Mouse (Mus musculus): ENCODE results near the gene Zfp217. TPM values are rescaled to one million over a fixed set of nuclear protein-coding genes. Genes with fewer than 3 reads are reported as not detected.

Zfp217 gene
- polyA plus RNA-seq (2012; rRNA removed), result 74.6 and 80.0 TPM in 2 replicates

DNA sequence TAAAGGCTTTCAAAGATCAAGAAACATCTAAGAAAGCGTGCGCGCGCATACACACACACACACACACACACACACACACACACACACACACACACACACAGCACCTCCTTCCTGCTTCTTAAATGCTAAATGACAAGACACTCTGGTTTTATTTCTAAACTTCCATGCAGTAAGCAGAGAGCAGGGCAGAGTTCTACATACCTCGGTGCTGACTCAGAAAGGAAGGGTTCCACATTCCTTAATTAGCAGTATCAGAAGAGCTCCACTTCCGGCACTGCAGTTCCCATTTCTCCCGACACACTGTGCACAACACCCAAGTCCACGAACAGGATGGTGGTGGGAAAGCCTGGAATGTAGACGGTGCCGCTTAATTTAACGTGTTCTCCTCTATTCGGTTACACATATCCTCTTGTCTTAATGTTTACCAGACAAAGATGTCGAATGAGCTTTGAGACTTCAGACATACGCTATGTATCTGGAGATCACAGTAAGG, at the start of gene Zfp217:
Gene Zfp217, minus strand, starts transcription at position 443 of the 493 bp plus-strand sequence.
- Histone ChIP-seq H3K27ac (ENCODE audit: control insufficient read depth, insufficient read depth, low read depth, low read length) (no peak within 1 kb of the TSS), H3K27me3 (ENCODE audit: control insufficient read depth, insufficient read depth, low read length) (no peaks in the 10 kb centered on the region), H3K4me3 (ENCODE audit: control insufficient read depth, low read depth, low read length) (no peak within 1 kb of the TSS), H3K36me3 (ENCODE audit: control insufficient read depth, insufficient read depth, low read length) (no peaks in the 10 kb centered on the region), H3K4me1 (ENCODE audit: control insufficient read depth, insufficient read depth, low read length) (peaks cover 2% of the 10 kb centered on the region)
- TF ChIP-seq CTCF (IDR thresholded peaks at IDR 0.05; ENCODE audit: control insufficient read depth, insufficient read depth, insufficient replicate concordance, low read depth, low read length) (no peak), POLR2A (IDR thresholded peaks at IDR 0.05; ENCODE audit: control insufficient read depth, low read depth, low read length) (no peak)

DNA sequence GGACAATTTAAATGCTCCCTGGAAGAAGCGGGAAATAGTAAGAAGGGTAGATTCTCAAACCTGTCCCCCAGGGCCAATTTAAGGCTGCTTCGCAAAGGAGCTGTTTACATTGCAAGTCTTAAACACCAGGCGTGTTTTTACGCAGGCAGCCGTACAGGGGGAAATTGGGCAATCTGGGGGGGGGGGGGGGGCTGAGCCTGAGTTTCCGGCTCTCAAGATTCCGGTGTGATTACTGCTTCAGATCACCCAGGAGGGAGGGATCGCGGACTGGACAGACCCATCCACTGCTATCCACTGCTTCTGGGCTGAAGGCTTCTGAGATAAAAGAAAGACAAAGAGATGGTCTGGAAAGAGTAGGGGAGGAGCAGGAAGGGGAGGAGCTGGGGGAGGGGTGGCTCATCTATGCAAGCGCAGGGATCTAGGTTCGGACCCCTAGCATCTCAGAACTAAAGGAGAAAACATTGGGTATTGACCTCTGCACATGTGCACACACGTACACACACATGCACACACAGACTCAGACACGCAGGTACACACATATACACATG, 47.7 kb upstream of the Zfp217 start:
- Histone ChIP-seq H3K4me3 (ENCODE audit: control insufficient read depth, low read depth, low read length) (no peak overlapping the region), H3K27me3 (ENCODE audit: control insufficient read depth, insufficient read depth, low read length) (no peaks in the 10 kb centered on the region), H3K27ac (ENCODE audit: control insufficient read depth, insufficient read depth, low read depth, low read length) (no peak overlapping the region), H3K4me1 (ENCODE audit: control insufficient read depth, insufficient read depth, low read length) (peaks cover 5% of the 10 kb centered on the region), H3K36me3 (ENCODE audit: control insufficient read depth, insufficient read depth, low read length) (no peaks in the 10 kb centered on the region)
- TF ChIP-seq POLR2A (IDR thresholded peaks at IDR 0.05; ENCODE audit: control insufficient read depth, low read depth, low read length) (no peak), CTCF (IDR thresholded peaks at IDR 0.05; ENCODE audit: control insufficient read depth, insufficient read depth, insufficient replicate concordance, low read depth, low read length) (no peak)

DNA sequence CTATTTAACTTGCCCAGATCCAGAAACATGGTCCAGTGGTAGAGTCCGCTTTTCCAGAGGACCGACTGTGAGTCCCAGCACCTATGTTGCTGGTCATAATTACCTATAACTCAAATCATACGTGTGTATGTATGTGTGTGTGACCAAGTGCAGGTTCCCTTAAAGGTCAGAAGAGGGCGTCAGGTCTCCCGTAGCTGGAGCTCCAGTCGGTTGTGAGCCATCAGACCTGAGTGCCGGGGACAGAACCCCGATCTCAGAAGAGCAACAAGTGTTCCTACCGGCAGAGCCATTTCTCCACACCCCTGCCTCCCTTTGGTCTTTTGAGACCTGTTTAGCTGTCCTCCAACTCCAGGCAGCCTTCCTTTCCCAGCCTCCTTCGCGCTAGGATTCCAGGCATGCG, 46.9 kb upstream of the Zfp217 start:
- H3K4me1 ChIP-seq (ENCODE audit: control insufficient read depth, insufficient read depth, low read length), result peaks cover 5% of the 10 kb centered on the region
- no peak overlapping the region for H3K4me3 ChIP-seq (ENCODE audit: control insufficient read depth, low read depth, low read length)
- TF ChIP-seq POLR2A (IDR thresholded peaks at IDR 0.05; ENCODE audit: control insufficient read depth, low read depth, low read length) (no peak), CTCF (IDR thresholded peaks at IDR 0.05; ENCODE audit: control insufficient read depth, insufficient read depth, insufficient replicate concordance, low read depth, low read length) (no peak)
- H3K36me3 ChIP-seq (ENCODE audit: control insufficient read depth, insufficient read depth, low read length), result no peaks in the 10 kb centered on the region
- no peak overlapping the region for H3K27ac ChIP-seq (ENCODE audit: control insufficient read depth, insufficient read depth, low read depth, low read length)
- no peaks in the 10 kb centered on the region for H3K27me3 ChIP-seq (ENCODE audit: control insufficient read depth, insufficient read depth, low read length)

DNA sequence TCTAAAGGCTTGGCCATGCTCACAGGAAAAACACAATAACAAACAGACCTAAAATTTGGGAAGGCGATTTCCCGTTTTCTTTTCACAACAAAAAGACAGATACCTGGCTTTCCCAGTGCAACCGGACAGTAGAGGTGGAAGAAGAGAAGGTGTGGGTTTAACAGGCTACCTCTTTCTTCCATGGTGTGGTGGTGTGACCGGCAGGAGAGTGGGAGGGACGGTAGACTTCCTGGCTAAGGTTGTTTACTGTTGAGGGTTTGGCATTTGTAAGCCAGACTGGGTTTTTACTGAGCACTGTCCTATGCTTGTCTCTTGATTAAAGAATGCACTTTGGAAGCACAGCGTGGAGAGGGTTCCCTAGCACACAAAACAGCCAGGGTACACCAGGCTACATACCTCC, 45.9 kb upstream of the Zfp217 start:
- Histone ChIP-seq H3K4me1 (ENCODE audit: control insufficient read depth, insufficient read depth, low read length) (peaks cover 5% of the 10 kb centered on the region), H3K4me3 (ENCODE audit: control insufficient read depth, low read depth, low read length) (no peak overlapping the region), H3K27me3 (ENCODE audit: control insufficient read depth, insufficient read depth, low read length) (no peaks in the 10 kb centered on the region), H3K27ac (ENCODE audit: control insufficient read depth, insufficient read depth, low read depth, low read length) (no peak overlapping the region), H3K36me3 (ENCODE audit: control insufficient read depth, insufficient read depth, low read length) (no peaks in the 10 kb centered on the region)
- TF ChIP-seq CTCF (IDR thresholded peaks at IDR 0.05; ENCODE audit: control insufficient read depth, insufficient read depth, insufficient replicate concordance, low read depth, low read length) (no peak), POLR2A (IDR thresholded peaks at IDR 0.05; ENCODE audit: control insufficient read depth, low read depth, low read length) (no peak)

DNA sequence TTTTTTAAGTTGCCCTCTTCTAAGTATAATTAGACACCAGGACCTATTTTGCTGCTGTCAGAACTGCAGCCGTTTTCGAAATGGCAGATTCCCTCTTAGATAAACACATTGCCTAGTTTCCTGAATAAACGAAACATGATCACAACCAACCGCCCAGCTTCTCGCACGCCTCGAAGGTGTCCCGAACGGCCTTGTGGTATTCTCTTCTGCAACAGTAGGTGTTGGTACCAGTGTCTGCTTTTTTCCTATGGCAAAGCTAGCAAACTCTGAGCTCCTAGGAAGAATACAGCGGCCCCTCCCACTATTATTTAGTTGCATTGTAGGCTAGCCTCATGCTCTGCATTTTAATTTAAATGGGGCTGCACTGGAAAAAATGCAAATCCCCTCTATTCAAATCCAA, 45.3 kb upstream of the Zfp217 start:
- no peak for TF ChIP-seq CTCF (IDR thresholded peaks at IDR 0.05; ENCODE audit: control insufficient read depth, insufficient read depth, insufficient replicate concordance, low read depth, low read length)
- no peak for TF ChIP-seq POLR2A (IDR thresholded peaks at IDR 0.05; ENCODE audit: control insufficient read depth, low read depth, low read length)
- H3K36me3 ChIP-seq (ENCODE audit: control insufficient read depth, insufficient read depth, low read length), result no peaks in the 10 kb centered on the region

DNA sequence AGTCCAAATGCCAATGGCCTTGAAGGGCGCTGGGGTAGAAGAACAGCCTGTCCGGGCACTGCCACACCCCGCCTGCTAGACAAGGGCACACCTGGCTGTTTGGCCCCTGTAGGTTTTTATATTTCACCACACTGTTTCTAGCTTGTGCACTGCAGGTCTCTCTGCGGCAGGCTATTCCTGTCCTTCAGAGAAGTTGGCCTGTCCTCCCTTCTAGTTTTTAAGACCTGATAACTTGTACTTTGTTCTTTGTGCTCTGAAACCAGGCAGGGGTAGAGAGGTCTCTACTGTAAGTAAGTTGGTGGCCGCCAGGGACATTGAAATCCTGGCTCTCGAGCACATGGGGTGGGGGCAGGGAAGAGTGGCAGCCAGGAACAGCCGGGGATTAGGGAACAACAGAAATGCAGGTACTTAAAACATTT, 44.8 kb upstream of the Zfp217 start:
- Histone ChIP-seq H3K27me3 (ENCODE audit: control insufficient read depth, insufficient read depth, low read length) (no peaks in the 10 kb centered on the region), H3K36me3 (ENCODE audit: control insufficient read depth, insufficient read depth, low read length) (no peaks in the 10 kb centered on the region), H3K4me1 (ENCODE audit: control insufficient read depth, insufficient read depth, low read length) (peaks cover 5% of the 10 kb centered on the region), H3K4me3 (ENCODE audit: control insufficient read depth, low read depth, low read length) (no peak overlapping the region), H3K27ac (ENCODE audit: control insufficient read depth, insufficient read depth, low read depth, low read length) (no peak overlapping the region)
- TF ChIP-seq POLR2A (IDR thresholded peaks at IDR 0.05; ENCODE audit: control insufficient read depth, low read depth, low read length) (no peak), CTCF (IDR thresholded peaks at IDR 0.05; ENCODE audit: control insufficient read depth, insufficient read depth, insufficient replicate concordance, low read depth, low read length) (no peak)

More for the DNA sequence above, 45.3 kb upstream of the Zfp217 start:
- H3K27me3 ChIP-seq (ENCODE audit: control insufficient read depth, insufficient read depth, low read length), result no peaks in the 10 kb centered on the region
- peaks cover 5% of the 10 kb centered on the region for H3K4me1 ChIP-seq (ENCODE audit: control insufficient read depth, insufficient read depth, low read length)
- H3K27ac ChIP-seq (ENCODE audit: control insufficient read depth, insufficient read depth, low read depth, low read length), result no peak overlapping the region
- H3K4me3 ChIP-seq (ENCODE audit: control insufficient read depth, low read depth, low read length), result no peak overlapping the region

DNA sequence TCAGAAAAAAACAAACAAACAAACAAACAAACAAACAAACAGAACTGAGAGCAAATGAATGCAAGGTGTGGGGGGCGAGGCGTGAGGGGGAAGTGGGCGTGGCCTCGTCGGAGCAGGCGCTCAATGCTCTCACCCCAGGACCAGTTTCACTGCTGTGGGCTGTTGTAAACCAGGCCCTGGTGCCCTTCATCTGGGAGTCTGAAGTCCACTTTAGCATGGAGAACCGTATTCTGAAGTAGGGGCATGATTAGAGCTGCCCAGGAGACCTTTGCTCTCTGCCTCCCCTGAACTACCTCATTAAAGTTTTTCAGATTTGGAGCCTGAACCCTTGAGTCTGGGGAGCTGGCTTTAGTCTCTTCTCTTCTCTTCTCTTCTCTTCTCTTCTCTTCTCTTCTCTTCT, 40.8 kb upstream of the Zfp217 start:
- Histone ChIP-seq H3K27me3 (ENCODE audit: control insufficient read depth, insufficient read depth, low read length) (no peaks in the 10 kb centered on the region), H3K27ac (ENCODE audit: control insufficient read depth, insufficient read depth, low read depth, low read length) (no peak overlapping the region), H3K4me3 (ENCODE audit: control insufficient read depth, low read depth, low read length) (no peak overlapping the region), H3K4me1 (ENCODE audit: control insufficient read depth, insufficient read depth, low read length) (peaks cover 2% of the 10 kb centered on the region), H3K36me3 (ENCODE audit: control insufficient read depth, insufficient read depth, low read length) (no peaks in the 10 kb centered on the region)
- no peak for TF ChIP-seq CTCF (IDR thresholded peaks at IDR 0.05; ENCODE audit: control insufficient read depth, insufficient read depth, insufficient replicate concordance, low read depth, low read length)
- no peak for TF ChIP-seq POLR2A (IDR thresholded peaks at IDR 0.05; ENCODE audit: control insufficient read depth, low read depth, low read length)

All from testis, adult 2 months (tissue).